Mouse (Mus musculus) embryo, embryonic 11 days (tissue): ENCODE data around the gene Tdrd12.
"Not testable (repeated sequence)": the region's sequence is repeated elsewhere in the genome, so short reads cannot be mapped to it uniquely, and the experiment has no call there.

Experiments
- DNase-seq: peaks from one replicate; pipeline ENCODE4 v3.0.0-alpha.2; 2015

The Tdrd12 gene

GRCm38 (mm10) chr7:35537562-35537961 lies at the start of gene Tdrd12:
Gene Tdrd12 (minus strand): TSS chr7:35537745.
- DNase-seq, result no peak

GRCm38 (mm10) chr7:35586906-35587445 lies 49.4 kb upstream of the Tdrd12 start:
- DNase-seq, result no peak

- peak; percentile 98 for DNase-seq
Measured at GRCm38 (mm10) chr7:35586055-35586905, 48.7 kb upstream of the Tdrd12 start, which contains the start of gene Ankrd27. Gene Ankrd27 (plus strand): TSS chr7:35586244.

- DNase-seq, result peak; percentile 87
Measured at GRCm38 (mm10) chr7:35585191-35586054, 47.9 kb upstream of the Tdrd12 start, which contains the start of gene Rgs9bp. Gene Rgs9bp (minus strand): TSS chr7:35585582.

- peak; percentile 68 for DNase-seq
Measured at GRCm38 (mm10) chr7:35584786-35585190, 47.2 kb upstream of the Tdrd12 start.

GRCm38 (mm10) chr7:35584068-35584785 lies 46.7 kb upstream of the Tdrd12 start:
- DNase-seq, result no peak

- peak; percentile 9 for DNase-seq
Measured at GRCm38 (mm10) chr7:35583476-35584025, 46.0 kb upstream of the Tdrd12 start.

GRCm38 (mm10) chr7:35582719-35583118 lies 45.2 kb upstream of the Tdrd12 start:
- peak; percentile 14 for DNase-seq

- peak; percentile 64 for DNase-seq
Measured at GRCm38 (mm10) chr7:35579849-35580248, 42.3 kb upstream of the Tdrd12 start.

- not testable (repeated sequence) for DNase-seq
Measured at GRCm38 (mm10) chr7:35570883-35571282, 33.3 kb upstream of the Tdrd12 start.

GRCm38 (mm10) chr7:35569724-35570123 lies 32.2 kb upstream of the Tdrd12 start:
- not testable (repeated sequence) for DNase-seq

- not testable (repeated sequence) for DNase-seq
Measured at GRCm38 (mm10) chr7:35565965-35566364, 28.4 kb upstream of the Tdrd12 start.

GRCm38 (mm10) chr7:35564872-35565271 lies 27.3 kb upstream of the Tdrd12 start:
- not testable (repeated sequence) for DNase-seq

GRCm38 (mm10) chr7:35564067-35564865 lies 26.7 kb upstream of the Tdrd12 start:
- DNase-seq, result no peak

GRCm38 (mm10) chr7:35563071-35563470 lies 25.5 kb upstream of the Tdrd12 start:
- no peak for DNase-seq

- no peak for DNase-seq
Measured at GRCm38 (mm10) chr7:35559838-35560237, 22.3 kb upstream of the Tdrd12 start.

GRCm38 (mm10) chr7:35558681-35559080 lies 21.1 kb upstream of the Tdrd12 start:
- DNase-seq, result no peak

- DNase-seq, result no peak
Measured at GRCm38 (mm10) chr7:35557577-35557976, 20.0 kb upstream of the Tdrd12 start.

- no peak for DNase-seq
Measured at GRCm38 (mm10) chr7:35556905-35557304, 19.4 kb upstream of the Tdrd12 start.

- no peak for DNase-seq
Measured at GRCm38 (mm10) chr7:35556205-35556603, 18.7 kb upstream of the Tdrd12 start, which contains the start of gene Nudt19. Gene Nudt19 (minus strand): TSS chr7:35556304.
